Mouse (Mus musculus) retina, postnatal 7 days (tissue): ENCODE measurements around the gene Arl15.

Experiments used
- DNase-seq: peaks from one replicate; pipeline ENCODE4 v3.0.0-alpha.2; 2012; ENCODE audit warnings: low read depth, low spot score

Arl15 gene

GRCm38 (mm10) chr13:113915700-113916099 is 121.4 kb downstream of the Arl15 start:
- no peak for DNase-seq

GRCm38 (mm10) chr13:113916761-113917160 is 122.5 kb downstream of the Arl15 start:
- DNase-seq: no peak

GRCm38 (mm10) chr13:113917376-113917775 is 123.1 kb downstream of the Arl15 start:
- DNase-seq: no peak

GRCm38 (mm10) chr13:113917868-113918411 is 123.6 kb downstream of the Arl15 start:
- no peak for DNase-seq

- no peak for DNase-seq
Observed at GRCm38 (mm10) chr13:113918668-113919067, 124.4 kb downstream of the Arl15 start.

GRCm38 (mm10) chr13:113935697-113936096 is 141.4 kb downstream of the Arl15 start:
- DNase-seq: no peak

GRCm38 (mm10) chr13:113937231-113937630 is 142.9 kb downstream of the Arl15 start:
- DNase-seq: no peak

- DNase-seq: no peak
Observed at GRCm38 (mm10) chr13:113938561-113938960, 144.3 kb downstream of the Arl15 start.

- DNase-seq: no peak
Observed at GRCm38 (mm10) chr13:113939097-113939496, 144.8 kb downstream of the Arl15 start.

GRCm38 (mm10) chr13:113939681-113940080 is 145.4 kb downstream of the Arl15 start:
- no peak for DNase-seq

GRCm38 (mm10) chr13:113940151-113940550 is 145.8 kb downstream of the Arl15 start:
- no peak for DNase-seq

GRCm38 (mm10) chr13:113941943-113942342 is 147.6 kb downstream of the Arl15 start:
- no peak for DNase-seq

- DNase-seq: no peak
Observed at GRCm38 (mm10) chr13:113947546-113947945, 153.2 kb downstream of the Arl15 start.

GRCm38 (mm10) chr13:113949708-113950107 is 155.4 kb downstream of the Arl15 start:
- no peak for DNase-seq

- DNase-seq: no peak
Observed at GRCm38 (mm10) chr13:113950131-113950530, 155.8 kb downstream of the Arl15 start.

- no peak for DNase-seq
Observed at GRCm38 (mm10) chr13:113957438-113957837, 163.1 kb downstream of the Arl15 start.

- no peak for DNase-seq
Observed at GRCm38 (mm10) chr13:113964945-113965344, 170.6 kb downstream of the Arl15 start.

- no peak for DNase-seq
Observed at GRCm38 (mm10) chr13:113970706-113971105, 176.4 kb downstream of the Arl15 start.

GRCm38 (mm10) chr13:113972401-113972800 is 178.1 kb downstream of the Arl15 start:
- no peak for DNase-seq

- no peak for DNase-seq
Observed at GRCm38 (mm10) chr13:113974866-113975265, 180.6 kb downstream of the Arl15 start.

- DNase-seq: no peak
Observed at GRCm38 (mm10) chr13:113975722-113976121, 181.4 kb downstream of the Arl15 start.

- DNase-seq: no peak
Observed at GRCm38 (mm10) chr13:113976936-113977335, 182.6 kb downstream of the Arl15 start.

- DNase-seq: no peak
Observed at GRCm38 (mm10) chr13:113980739-113981460, 186.6 kb downstream of the Arl15 start.
